In the genomic region with DNA sequence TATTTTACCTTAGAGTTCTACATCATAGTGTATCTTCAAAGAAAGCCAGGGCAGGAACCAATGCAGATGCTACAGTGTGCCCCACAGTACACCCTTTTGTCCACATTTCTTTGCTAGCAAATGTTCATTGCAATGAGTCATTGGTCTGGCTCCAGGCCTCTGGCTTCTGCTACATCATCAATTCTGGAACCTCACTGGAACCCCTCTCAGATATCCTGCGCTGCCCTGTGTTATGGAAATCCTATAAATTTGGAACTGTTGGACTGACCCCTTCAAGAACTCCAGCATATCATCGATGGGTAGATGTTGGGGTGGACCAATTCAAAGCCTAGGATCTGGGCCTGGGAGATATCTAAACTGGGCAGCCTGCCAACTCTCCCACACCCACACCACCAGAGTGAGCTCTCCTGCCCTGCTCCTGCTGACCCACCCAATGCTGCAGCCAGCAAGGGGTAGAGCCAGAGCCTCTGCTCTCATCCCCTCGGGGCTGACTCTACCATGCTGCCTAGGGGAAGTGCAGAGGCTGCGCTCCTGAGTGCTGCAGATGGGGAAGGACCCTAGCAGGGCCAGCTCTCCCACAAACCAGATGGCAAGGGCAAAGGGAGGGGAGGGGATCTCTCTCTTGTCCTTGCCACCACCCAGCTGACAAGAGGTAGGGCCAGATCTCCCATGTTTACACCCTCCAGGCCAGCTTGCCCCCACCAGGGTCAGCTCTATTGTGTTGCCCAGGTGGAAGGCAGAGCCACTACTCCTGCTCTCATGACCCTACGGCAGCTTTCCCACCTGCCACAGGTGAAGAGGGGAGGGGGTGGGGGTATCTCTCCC, we compare ENCODE assay signal across 12 mouse cellular contexts. TPM values are rescaled to one million over a fixed set of nuclear protein-coding genes. Genes with fewer than 3 reads are reported as not detected.
A peak's percentile ranks its signal among the peaks of the same experiment; 100 is the strongest.
DNase-seq lines count a peak whose midpoint lies in the region; ATAC-seq and TF ChIP-seq lines count a peak whose summit lies in the region.
"Had no signal": no experiment of that assay in that cellular context is flagged by ENCODE, and none has a peak within 500 bp of the region (broad histone marks: within the 10 kb centered on the region; RNA-seq: fewer than 3 reads in every experiment).

No protein-coding gene starts in this region.

- no peaks in the 10 kb centered on the region for H3K9me3 ChIP-seq in heart, embryonic 11.5 days (replicated peaks; ENCODE audit: control insufficient read depth, low read length)
- H3K9me3 ChIP-seq: neural tube, embryonic 13.5 days had no signal

- no peak overlapping the region for H3K9ac ChIP-seq in heart, embryonic 11.5 days (ENCODE audit: low read depth, low read length)
- H3K9ac ChIP-seq: neural tube, embryonic 13.5 days had no signal

- H3K4me1 ChIP-seq in heart, embryonic 11.5 days (ENCODE audit: control insufficient read depth, insufficient read depth, low read length), result peaks cover 5% of the 10 kb centered on the region; the same call in 1 of the 2 replicates
- H3K4me1 ChIP-seq: neural tube, embryonic 13.5 days had no signal

- H3ac ChIP-seq in myocyte (ENCODE audit: control insufficient read depth, insufficient read length), result no peak overlapping the region

- H3K27me3 ChIP-seq in heart, embryonic 11.5 days (ENCODE audit: control insufficient read depth, insufficient read depth, low read length), result no peaks in the 10 kb centered on the region
- H3K27me3 ChIP-seq in myocyte (ENCODE audit: control insufficient read depth, insufficient read depth, insufficient read length), result no peaks in the 10 kb centered on the region

- 46% methylated on average over 5 of the region's 5 CpGs for WGBS in heart, embryonic 11.5 days (ENCODE audit: insufficient replicate concordance)

- H3K27ac ChIP-seq in heart, embryonic 11.5 days (ENCODE audit: low read depth, low read length), result no peak overlapping the region
- H3K27ac ChIP-seq: kidney, postnatal 0 days; neural tube, embryonic 13.5 days had no signal

- no peak for TF ChIP-seq POLR2A in myocyte (IDR thresholded peaks at IDR 0.05; ENCODE audit: insufficient read length, low read depth)

- no peak overlapping the region for H3K4me2 ChIP-seq in heart, embryonic 11.5 days
- peak overlapping the region; percentile 49 for H3K4me2 ChIP-seq in myocyte (ENCODE audit: low read depth)
- H3K4me2 ChIP-seq: neural tube, embryonic 13.5 days had no signal

- no peaks in the 10 kb centered on the region for H3K36me3 ChIP-seq in heart, embryonic 11.5 days (ENCODE audit: control insufficient read depth, insufficient read depth, low read length)
- no peaks in the 10 kb centered on the region for H3K36me3 ChIP-seq in myocyte (ENCODE audit: control insufficient read depth, insufficient read depth)
- H3K36me3 ChIP-seq: neural tube, embryonic 13.5 days had no signal

- peak; percentile 49; the same call in 1 of the 2 replicates for ATAC-seq in heart, embryonic 11.5 days (replicated peaks; ENCODE audit: insufficient number of reproducible peaks, low FRiP score, low TSS enrichment)

- DNase-seq in heart, adult 8-10 months (ENCODE audit: low spot score), result no peak
- peak; percentile 83 for DNase-seq in adipocyte (ENCODE audit: low spot score)
- peak; percentile 31 to 40 for DNase-seq in heart, postnatal 10 days
- no peak for DNase-seq in thymus, postnatal 4 days
- DNase-seq in yolk sac, embryonic 10.5 days (ENCODE audit: low spot score), result no peak
- DNase-seq in thymus, postnatal 14 days, result no peak
- DNase-seq: thymus, adult 2 months had no signal

- intact Hi-C loops in heart, postnatal 10 days (cut with DNase I), result no loop called here

- H3K4me3 ChIP-seq in heart, embryonic 11.5 days (ENCODE audit: low read depth, low read length), result no peak overlapping the region
- H3K4me3 ChIP-seq in myocyte, result no peak overlapping the region
- H3K4me3 ChIP-seq: neural tube, embryonic 13.5 days had no signal

- H3K79me2 ChIP-seq in myocyte (ENCODE audit: control insufficient read depth, insufficient read depth), result no peaks in the 10 kb centered on the region

TF ChIP-seq in myocyte, 11 proteins besides CTCF, POLR2A, EP300 and RAD21:
- TF ChIP-seq CEBPB (IDR thresholded peaks at IDR 0.05; ENCODE audit: insufficient read depth, poor library complexity, severe bottlenecking) (no peak), SRF (IDR thresholded peaks at IDR 0.05; ENCODE audit: control insufficient read depth, insufficient read length, low read depth) (no peak), TCF3 (IDR thresholded peaks at IDR 0.05; ENCODE audit: insufficient read length, low read depth) (no peak), POLR2AphosphoS2 (IDR thresholded peaks at IDR 0.05; ENCODE audit: insufficient read length, low read depth) (no peak), E2F4 (IDR thresholded peaks at IDR 0.05; ENCODE audit: insufficient read depth) (no peak), MYOG (IDR thresholded peaks at IDR 0.05; ENCODE audit: control insufficient read depth in 1 of 3, insufficient read depth in 1 of 3, insufficient read length in 2 of 3, low read depth in 2 of 3) (no peak), MAX (IDR thresholded peaks at IDR 0.05; ENCODE audit: low read depth) (no peak), MYOD1 (IDR thresholded peaks at IDR 0.05; ENCODE audit: control insufficient read depth in 1 of 3, insufficient read length in 2 of 3, low read depth in 2 of 3) (no peak)

RNA-seq across cellular contexts. Expression of a gene that starts 16.4 kb away (rescaled TPM):
- 0.17 and 0.37 TPM in 2 replicates for polyA plus RNA-seq in heart, embryonic 11.5 days (2014; fragmentation: Nextera tagmentation; extraction: Ambion mirVana)
- not detected for total RNA-seq in heart, adult 8-10 months (2022)
- total RNA-seq in heart, postnatal 10 days (2021), result not detected
- 0.14 TPM for polyA plus RNA-seq in myocyte (2012; fragmentation: generic; extraction: Trizol)
- total RNA-seq: liver, adult 2 months had no signal
- polyA plus RNA-seq: liver, adult 2 months had no signal

RNA-seq across cellular contexts. Expression of a gene that starts 23.7 kb away (rescaled TPM):
- polyA plus RNA-seq in heart, embryonic 11.5 days (2014; fragmentation: Nextera tagmentation; extraction: Ambion mirVana), result 0.17 TPM in 1 of 2 replicates, not detected in the other
- total RNA-seq in heart, adult 8-10 months (2022), result not detected
- total RNA-seq in heart, postnatal 10 days (2021), result not detected
- polyA plus RNA-seq in myocyte (2012; fragmentation: generic; extraction: Trizol), result 0.04 TPM
- total RNA-seq: liver, adult 2 months had no signal
- polyA plus RNA-seq: liver, adult 2 months; neural tube, embryonic 13.5 days had no signal

RNA-seq across cellular contexts. Expression of a gene that starts 41.2 kb away (rescaled TPM):
- polyA plus RNA-seq in heart, embryonic 11.5 days (2014; fragmentation: Nextera tagmentation; extraction: Ambion mirVana), result not detected in 2 replicates
- not detected for total RNA-seq in heart, adult 8-10 months (2022)
- total RNA-seq in heart, postnatal 10 days (2021), result not detected
- 0.06 TPM for polyA plus RNA-seq in myocyte (2012; fragmentation: generic; extraction: Trizol)
- polyA plus RNA-seq: neural tube, embryonic 13.5 days had no signal

RNA-seq across cellular contexts. Expression of a gene that starts 51.7 kb away (rescaled TPM):
- 39.9 and 42.7 TPM in 2 replicates for polyA plus RNA-seq in heart, embryonic 11.5 days (2014; fragmentation: Nextera tagmentation; extraction: Ambion mirVana)
- total RNA-seq in heart, adult 8-10 months (2022), result 1 to 10 TPM; 6.8 to 8.6 (median 7.9) TPM
- 10 to 100 TPM; 19.5 to 20.8 TPM for total RNA-seq in heart, postnatal 10 days (2021)
- 41.5 TPM for polyA plus RNA-seq in myocyte (2012; fragmentation: generic; extraction: Trizol)

Comparison
In these comparisons a context has a peak if more than half of its experiments do, and no peak if none do; other contexts are left out.
1. DNase-seq: peak in adipocyte (single experiment) and heart, postnatal 10 days (2 of 2); none in heart, adult 8-10 months (single experiment), thymus, postnatal 4 days (single experiment), yolk sac, embryonic 10.5 days (single experiment) and thymus, postnatal 14 days (single experiment).